Mouse (Mus musculus): ENCODE data around the gene Tnr. TPM values are rescaled to one million over a fixed set of nuclear protein-coding genes. Genes with fewer than 3 reads are reported as not detected.
"Not testable (repeated sequence)": the region's sequence is repeated elsewhere in the genome, so short reads cannot be mapped to it uniquely, and the experiment has no call there.

The Tnr gene
- polyA plus RNA-seq, 1 experiment, result 6.9 TPM

GRCm38 (mm10) chr1:159914726-159915125 lies 391.2 kb downstream of the Tnr start:
- TF ChIP-seq CTCF (IDR thresholded peaks at IDR 0.05; ENCODE audit: borderline replicate concordance, extremely low read depth, insufficient read depth, insufficient read length) (no peak), POLR2A (IDR thresholded peaks at IDR 0.05; ENCODE audit: borderline replicate concordance, extremely low read depth, insufficient read depth, insufficient read length, poor library complexity, severe bottlenecking) (no peak)
- peak; percentile 42 for DNase-seq (ENCODE audit: low read depth)

GRCm38 (mm10) chr1:159920571-159920970 lies 397.0 kb downstream of the Tnr start:
- TF ChIP-seq CTCF (IDR thresholded peaks at IDR 0.05; ENCODE audit: borderline replicate concordance, extremely low read depth, insufficient read depth, insufficient read length) (no peak), POLR2A (IDR thresholded peaks at IDR 0.05; ENCODE audit: borderline replicate concordance, extremely low read depth, insufficient read depth, insufficient read length, poor library complexity, severe bottlenecking) (no peak)
- no peak for DNase-seq (ENCODE audit: low read depth)

DNA sequence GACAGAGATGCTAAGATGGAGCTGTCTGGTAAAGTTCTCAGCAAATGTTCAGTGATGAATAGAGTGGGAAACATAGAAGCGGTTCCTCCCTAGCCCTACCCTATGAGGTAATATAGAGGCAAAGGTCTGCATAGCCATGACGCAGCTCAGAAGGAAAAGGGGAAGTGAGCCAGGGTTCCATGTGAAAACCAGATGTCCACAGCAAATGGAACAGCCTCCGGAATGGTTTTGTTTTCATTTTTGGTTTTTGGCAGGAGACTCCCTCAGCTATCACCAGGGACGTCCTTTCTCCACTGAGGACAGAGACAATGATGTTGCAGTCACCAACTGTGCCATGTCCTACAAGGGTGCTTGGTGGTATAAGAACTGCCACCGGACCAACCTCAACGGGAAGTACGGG lies 399.4 kb downstream of the Tnr start:
- TF ChIP-seq POLR2A (IDR thresholded peaks at IDR 0.05; ENCODE audit: borderline replicate concordance, extremely low read depth, insufficient read depth, insufficient read length, poor library complexity, severe bottlenecking), result no peak
- TF ChIP-seq CTCF (IDR thresholded peaks at IDR 0.05; ENCODE audit: borderline replicate concordance, extremely low read depth, insufficient read depth, insufficient read length), result no peak
- no peak for DNase-seq (ENCODE audit: low read depth)

GRCm38 (mm10) chr1:159924105-159924504 lies 400.5 kb downstream of the Tnr start:
- TF ChIP-seq POLR2A (IDR thresholded peaks at IDR 0.05; ENCODE audit: borderline replicate concordance, extremely low read depth, insufficient read depth, insufficient read length, poor library complexity, severe bottlenecking) (no peak), CTCF (IDR thresholded peaks at IDR 0.05; ENCODE audit: borderline replicate concordance, extremely low read depth, insufficient read depth, insufficient read length) (no peak)
- DNase-seq (ENCODE audit: low read depth), result no peak

DNA sequence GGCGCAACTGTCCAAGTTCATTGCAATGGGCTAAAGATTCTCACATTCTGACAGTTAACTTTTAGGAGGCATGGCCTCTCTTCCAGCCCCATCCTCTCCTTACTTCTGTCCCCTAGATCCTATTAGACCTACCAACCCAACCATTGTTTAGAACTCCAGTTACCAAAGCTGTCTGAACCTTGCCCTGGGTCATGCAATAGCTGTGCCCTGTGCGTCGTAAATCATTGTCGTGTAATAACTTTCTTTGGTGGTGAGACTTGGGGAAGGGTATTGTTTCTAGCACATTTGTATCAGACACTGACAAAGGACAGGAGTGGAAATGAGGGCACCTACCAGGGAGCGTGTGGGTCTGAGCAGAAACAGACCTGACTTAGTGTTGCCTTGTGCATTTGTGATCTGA lies 401.1 kb downstream of the Tnr start:
- TF ChIP-seq POLR2A (IDR thresholded peaks at IDR 0.05; ENCODE audit: borderline replicate concordance, extremely low read depth, insufficient read depth, insufficient read length, poor library complexity, severe bottlenecking) (no peak), CTCF (IDR thresholded peaks at IDR 0.05; ENCODE audit: borderline replicate concordance, extremely low read depth, insufficient read depth, insufficient read length) (no peak)
- DNase-seq (ENCODE audit: low read depth), result no peak

GRCm38 (mm10) chr1:159928681-159929335 lies 405.2 kb downstream of the Tnr start:
- no peak for TF ChIP-seq POLR2A (IDR thresholded peaks at IDR 0.05; ENCODE audit: borderline replicate concordance, extremely low read depth, insufficient read depth, insufficient read length, poor library complexity, severe bottlenecking)
- TF ChIP-seq CTCF (IDR thresholded peaks at IDR 0.05; ENCODE audit: borderline replicate concordance, extremely low read depth, insufficient read depth, insufficient read length), result no peak
- DNase-seq (ENCODE audit: low read depth), result no peak

DNA sequence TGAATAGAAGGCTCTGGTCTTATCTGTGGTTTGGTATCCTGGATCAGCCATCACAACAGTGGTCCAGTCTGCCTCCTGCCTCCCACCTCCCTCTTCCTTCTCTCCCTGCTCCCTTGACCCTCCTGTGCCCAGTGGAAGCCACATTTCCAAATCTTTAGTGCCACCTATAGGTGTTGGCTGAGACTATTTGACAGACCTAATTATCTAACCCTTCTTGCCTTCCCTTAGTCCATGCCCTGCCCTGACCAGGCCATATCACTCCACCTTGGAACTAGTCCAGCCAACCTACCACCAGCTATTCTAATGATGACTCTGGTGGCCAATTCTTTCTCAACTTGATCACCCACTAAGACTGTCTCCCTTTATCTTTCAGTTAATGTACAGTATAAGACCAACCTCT lies 408.5 kb downstream of the Tnr start:
- DNase-seq (ENCODE audit: low read depth), result peak; percentile 4
- no peak for TF ChIP-seq POLR2A (IDR thresholded peaks at IDR 0.05; ENCODE audit: borderline replicate concordance, extremely low read depth, insufficient read depth, insufficient read length, poor library complexity, severe bottlenecking)
- peak; percentile 13; the same call in 1 of the 2 replicates for TF ChIP-seq CTCF (IDR thresholded peaks at IDR 0.05; ENCODE audit: borderline replicate concordance, extremely low read depth, insufficient read depth, insufficient read length)

DNA sequence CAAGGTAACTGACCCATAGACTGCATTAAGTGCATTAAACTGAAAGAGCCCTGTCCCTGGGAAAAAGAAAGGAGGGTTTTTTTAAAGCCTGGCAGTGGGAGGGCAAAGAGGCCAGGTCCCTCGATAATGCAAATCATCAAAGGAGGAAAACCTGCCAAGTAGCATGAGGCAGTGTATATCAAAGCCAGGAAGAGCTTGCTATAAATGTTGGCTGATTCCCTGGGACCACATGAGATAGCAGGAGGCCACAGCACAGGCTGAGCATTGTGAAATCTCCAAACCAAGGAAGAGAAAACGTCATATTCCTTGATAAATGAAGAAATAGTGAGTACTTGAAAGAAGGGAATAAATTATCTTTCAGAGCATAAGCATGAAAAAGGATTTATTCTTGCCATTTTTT lies 409.0 kb downstream of the Tnr start:
- TF ChIP-seq POLR2A (IDR thresholded peaks at IDR 0.05; ENCODE audit: borderline replicate concordance, extremely low read depth, insufficient read depth, insufficient read length, poor library complexity, severe bottlenecking) (no peak), CTCF (IDR thresholded peaks at IDR 0.05; ENCODE audit: borderline replicate concordance, extremely low read depth, insufficient read depth, insufficient read length) (no peak)
- DNase-seq (ENCODE audit: low read depth), result peak; percentile 18

DNA sequence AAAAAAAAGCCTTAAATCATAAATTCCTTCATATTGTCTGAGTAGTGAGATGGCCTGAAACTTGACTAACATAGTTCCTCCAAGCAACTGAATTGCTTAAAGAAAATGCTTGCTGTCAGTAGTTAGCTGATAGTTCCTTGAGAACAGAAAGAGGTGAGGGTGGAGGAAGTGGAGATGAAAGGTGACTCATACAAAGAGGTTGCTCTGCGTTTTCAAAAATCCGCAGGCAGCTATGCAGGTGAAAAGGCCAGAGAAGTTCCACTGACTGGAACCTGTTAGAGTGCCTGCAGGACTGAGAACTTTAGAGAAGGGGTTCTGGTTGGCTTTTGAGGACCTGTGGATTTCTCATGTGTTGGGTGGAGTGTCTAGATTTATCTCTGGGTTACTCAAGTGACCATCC lies 414.9 kb downstream of the Tnr start:
- TF ChIP-seq POLR2A (IDR thresholded peaks at IDR 0.05; ENCODE audit: borderline replicate concordance, extremely low read depth, insufficient read depth, insufficient read length, poor library complexity, severe bottlenecking) (no peak), CTCF (IDR thresholded peaks at IDR 0.05; ENCODE audit: borderline replicate concordance, extremely low read depth, insufficient read depth, insufficient read length) (no peak)
- no peak for DNase-seq (ENCODE audit: low read depth)

GRCm38 (mm10) chr1:159939335-159939734 lies 415.8 kb downstream of the Tnr start:
- no peak for DNase-seq (ENCODE audit: low read depth)
- TF ChIP-seq CTCF (IDR thresholded peaks at IDR 0.05; ENCODE audit: borderline replicate concordance, extremely low read depth, insufficient read depth, insufficient read length) (no peak), POLR2A (IDR thresholded peaks at IDR 0.05; ENCODE audit: borderline replicate concordance, extremely low read depth, insufficient read depth, insufficient read length, poor library complexity, severe bottlenecking) (no peak)

DNA sequence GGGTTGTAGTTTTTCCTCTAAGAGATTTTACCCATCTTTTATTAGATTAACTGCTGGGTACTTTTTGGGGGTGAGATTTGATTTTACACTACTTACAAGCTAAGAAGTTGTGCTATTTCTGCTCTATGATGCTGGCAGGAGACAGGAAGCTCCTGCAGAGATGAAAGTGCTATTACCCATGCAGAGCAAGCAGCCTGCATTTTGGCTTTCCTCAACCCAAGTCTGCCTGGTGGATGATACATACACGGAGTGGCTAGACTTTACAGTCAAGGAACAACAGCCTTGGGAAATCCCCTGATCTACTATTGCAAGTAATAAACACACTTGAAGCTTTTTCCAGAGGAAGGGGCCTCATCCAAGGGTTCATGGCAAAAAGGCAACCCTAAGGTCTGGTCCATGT lies 430.0 kb downstream of the Tnr start:
- no peak for TF ChIP-seq POLR2A (IDR thresholded peaks at IDR 0.05; ENCODE audit: borderline replicate concordance, extremely low read depth, insufficient read depth, insufficient read length, poor library complexity, severe bottlenecking)
- no peak for TF ChIP-seq CTCF (IDR thresholded peaks at IDR 0.05; ENCODE audit: borderline replicate concordance, extremely low read depth, insufficient read depth, insufficient read length)
- peak; percentile 18 for DNase-seq (ENCODE audit: low read depth)

- no peak for DNase-seq (ENCODE audit: low read depth)
- TF ChIP-seq POLR2A (IDR thresholded peaks at IDR 0.05; ENCODE audit: borderline replicate concordance, extremely low read depth, insufficient read depth, insufficient read length, poor library complexity, severe bottlenecking) (no peak), CTCF (IDR thresholded peaks at IDR 0.05; ENCODE audit: borderline replicate concordance, extremely low read depth, insufficient read depth, insufficient read length) (no peak)
Observed at GRCm38 (mm10) chr1:159963351-159963750, 439.8 kb downstream of the Tnr start.

DNA sequence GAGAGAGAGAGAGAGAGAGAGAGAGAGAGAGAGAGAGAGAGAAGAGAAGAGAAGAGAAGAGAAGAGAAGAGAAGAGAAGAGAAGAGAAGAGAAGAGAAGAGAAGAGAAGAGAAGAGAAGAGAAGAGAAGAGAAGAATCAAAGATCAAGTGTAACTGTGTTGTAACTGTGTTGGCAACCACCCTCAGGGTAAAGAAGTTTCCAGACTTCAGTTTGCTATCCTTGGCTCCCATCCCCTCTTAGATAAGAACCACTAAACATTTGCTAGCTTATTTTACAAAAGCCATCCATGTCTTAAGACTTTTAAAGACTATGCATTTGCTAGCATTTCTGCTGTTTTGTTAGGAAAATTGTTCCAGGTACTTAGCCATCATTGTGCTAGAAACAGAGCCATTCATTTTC lies 442.7 kb downstream of the Tnr start:
- DNase-seq (ENCODE audit: low read depth), result not testable (repeated sequence)
